ENCODE assay signal across 26 mouse cellular contexts in the genomic region with DNA sequence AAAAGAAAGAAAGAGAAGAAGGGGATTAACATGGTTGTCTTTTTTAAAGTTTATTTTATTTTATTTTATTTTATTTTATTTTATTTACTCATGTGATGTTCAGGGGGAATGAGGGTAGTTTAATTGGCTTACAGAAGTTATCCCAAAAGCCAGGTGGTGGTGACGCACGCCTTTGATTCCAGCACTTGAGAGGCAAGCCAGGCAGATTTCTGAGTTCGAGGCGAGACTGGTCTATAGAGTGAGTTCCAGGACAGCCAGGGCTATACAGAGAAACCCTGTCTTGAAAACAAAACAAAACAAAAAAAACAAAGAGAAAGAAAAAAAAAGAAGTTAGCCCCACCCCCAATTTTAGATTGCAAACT. TPM values are rescaled to one million over a fixed set of nuclear protein-coding genes. Genes with fewer than 3 reads are reported as not detected.
DNase-seq lines count a peak whose midpoint lies in the region; ATAC-seq and TF ChIP-seq lines count a peak whose summit lies in the region.
"Had no signal": no experiment of that assay in that cellular context is flagged by ENCODE, and none has a peak within 500 bp of the region (broad histone marks: within the 10 kb centered on the region; RNA-seq: fewer than 3 reads in every experiment).

No protein-coding gene starts in this region.

- peak overlapping the region; percentile 37 for H3K9ac ChIP-seq in MEL (ENCODE audit: control insufficient read depth, low read depth, low read length, poor library complexity, severe bottlenecking)
- H3K9ac ChIP-seq in liver, embryonic 12.5 days = peak overlapping the region; percentile 40
- H3K9ac ChIP-seq in liver, embryonic 15.5 days = peak overlapping the region; percentile 43; the same call in 1 of the 2 replicates
- no peak overlapping the region for H3K9ac ChIP-seq in heart, embryonic 12.5 days
- H3K9ac ChIP-seq: forebrain, embryonic 13.5 days; heart, embryonic 13.5 days; hindbrain, embryonic 14.5 days had no signal

- peaks cover 11 to 18% of the 10 kb centered on the region in 2 experiments for H3K4me1 ChIP-seq in MEL (ENCODE audit: control insufficient read depth in 1 of 2, insufficient read depth in 2 of 2, low read length in 2 of 2)
- peaks cover 45% of the 10 kb centered on the region for H3K4me1 ChIP-seq in liver, embryonic 12.5 days
- H3K4me1 ChIP-seq in liver, embryonic 15.5 days (replicated peaks) = peaks cover 47% of the 10 kb centered on the region
- no peaks in the 10 kb centered on the region for H3K4me1 ChIP-seq in heart, embryonic 12.5 days (replicated peaks)
- H3K4me1 ChIP-seq: forebrain, embryonic 10.5 days; forebrain, embryonic 13.5 days; heart, embryonic 13.5 days had no signal

- no peaks in the 10 kb centered on the region for H3K79me2 ChIP-seq in MEL (ENCODE audit: control insufficient read depth, insufficient read depth, low read length, poor library complexity)

- TF ChIP-seq CTCF in MEL (IDR thresholded peaks at IDR 0.05 in 2 of 3, conservative IDR thresholded peaks at IDR 0.05 in 1 of 3; ENCODE audit: control insufficient read depth in 1 of 3, insufficient read depth in 1 of 3, low read depth in 2 of 3, low read length in 3 of 3, poor library complexity in 1 of 3, severe bottlenecking in 1 of 3) = no peak

- DNase-seq in MEL (ENCODE audit: low read depth, low spot score) = peak; percentile 52
- no peak for DNase-seq in gastrocnemius, postnatal 10 days
- DNase-seq: adrenal gland, adult 2 months; adrenal gland, postnatal 14 days; cerebellum, adult 18-20 months; cerebellum, adult 9-10 months; cerebellum, postnatal 14 days; gastrocnemius, postnatal 14 days; heart, adult 18-20 months; heart, postnatal 14 days; heart, postnatal 4 days had no signal

- no peaks in the 10 kb centered on the region for H3K9me3 ChIP-seq in MEL (replicated peaks; ENCODE audit: insufficient read depth, low read length)
- H3K9me3 ChIP-seq in liver, embryonic 12.5 days (replicated peaks) = no peaks in the 10 kb centered on the region
- no peaks in the 10 kb centered on the region for H3K9me3 ChIP-seq in liver, embryonic 15.5 days (replicated peaks)
- no peaks in the 10 kb centered on the region for H3K9me3 ChIP-seq in heart, embryonic 12.5 days (replicated peaks)
- H3K9me3 ChIP-seq: forebrain, embryonic 10.5 days; forebrain, embryonic 13.5 days; heart, embryonic 13.5 days had no signal

- H3K4me3 ChIP-seq in MEL (ENCODE audit: control insufficient read depth in 1 of 2, insufficient read depth in 1 of 2, low read depth in 2 of 2, low read length in 2 of 2) = peak overlapping the region; percentile 22 to 37; a peak in 3 of 4 replicates
- 0 out of 2 replicates have a peak overlapping the region, but pooled peaks have one; percentile 6 for H3K4me3 ChIP-seq in liver, embryonic 12.5 days
- H3K4me3 ChIP-seq in liver, embryonic 15.5 days (replicated peaks) = no peak overlapping the region
- H3K4me3 ChIP-seq in heart, embryonic 12.5 days = no peak overlapping the region
- H3K4me3 ChIP-seq: forebrain, embryonic 10.5 days; forebrain, embryonic 13.5 days; heart, embryonic 13.5 days had no signal

- TF ChIP-seq EP300 in MEL (IDR thresholded peaks at IDR 0.05; ENCODE audit: low read depth in 1 of 2, low read length in 2 of 2) = no peak

- H3K27me3 ChIP-seq in MEL (ENCODE audit: control insufficient read depth in 1 of 2, insufficient read depth in 2 of 2, low read length in 2 of 2) = no peaks in the 10 kb centered on the region
- H3K27me3 ChIP-seq in liver, embryonic 12.5 days (replicated peaks) = no peaks in the 10 kb centered on the region
- no peaks in the 10 kb centered on the region for H3K27me3 ChIP-seq in liver, embryonic 15.5 days
- no peaks in the 10 kb centered on the region for H3K27me3 ChIP-seq in heart, embryonic 12.5 days (replicated peaks)
- H3K27me3 ChIP-seq: forebrain, embryonic 13.5 days; heart, embryonic 13.5 days; Patski had no signal

- no peak for TF ChIP-seq POLR2A in MEL (IDR thresholded peaks at IDR 0.05; ENCODE audit: control insufficient read depth in 1 of 2, insufficient read depth in 1 of 2, low read depth in 1 of 2, low read length in 2 of 2, poor library complexity in 1 of 2)

- H3K36me3 ChIP-seq in MEL (ENCODE audit: control insufficient read depth in 1 of 2, insufficient read depth in 2 of 2, low read length in 2 of 2) = peaks cover 0 to 21% of the 10 kb centered on the region in 2 experiments; a peak in 2 of 4 replicates
- H3K36me3 ChIP-seq in liver, embryonic 12.5 days = no peaks in the 10 kb centered on the region
- H3K36me3 ChIP-seq in liver, embryonic 15.5 days (replicated peaks) = no peaks in the 10 kb centered on the region
- no peaks in the 10 kb centered on the region for H3K36me3 ChIP-seq in heart, embryonic 12.5 days
- H3K36me3 ChIP-seq: forebrain, embryonic 10.5 days; heart, embryonic 13.5 days had no signal

- ATAC-seq in liver, embryonic 12.5 days = peak; percentile 68
- peak; percentile 41; the same call in 1 of the 2 replicates for ATAC-seq in liver, embryonic 15.5 days (ENCODE audit: insufficient read depth)
- no peak for ATAC-seq in heart, embryonic 12.5 days (ENCODE audit: insufficient number of reproducible peaks, low FRiP score)
- no peak for ATAC-seq in activated CD4-positive, CD25-positive, alpha-beta regulatory T cell, adult 4 months
- ATAC-seq: CD4-positive, CD25-positive, alpha-beta regulatory T cell, adult 4 months; forebrain, embryonic 13.5 days; forebrain, embryonic 16.5 days; hindbrain, postnatal 0 days; inflammation-experienced regulatory T-cells, adult 6 months; Patski had no signal

- H3K27ac ChIP-seq in MEL (ENCODE audit: control insufficient read depth, low read depth, low read length) = peak overlapping the region; percentile 72
- peak overlapping the region; percentile 93 for H3K27ac ChIP-seq in liver, embryonic 12.5 days
- peak overlapping the region; percentile 93 for H3K27ac ChIP-seq in liver, embryonic 15.5 days (replicated peaks)
- no peak overlapping the region for H3K27ac ChIP-seq in heart, embryonic 12.5 days (ENCODE audit: poor library complexity, severe bottlenecking)
- H3K27ac ChIP-seq: forebrain, embryonic 10.5 days; forebrain, embryonic 13.5 days; heart, embryonic 13.5 days; hindbrain, embryonic 14.5 days; hindbrain, postnatal 0 days had no signal

- H3K4me2 ChIP-seq in liver, embryonic 12.5 days = peak overlapping the region; percentile 44
- H3K4me2 ChIP-seq in liver, embryonic 15.5 days = peak overlapping the region; percentile 46
- H3K4me2 ChIP-seq in heart, embryonic 12.5 days = no peak overlapping the region
- H3K4me2 ChIP-seq: forebrain, embryonic 13.5 days; heart, embryonic 13.5 days; hindbrain, embryonic 14.5 days had no signal

- TF ChIP-seq RAD21 in MEL (IDR thresholded peaks at IDR 0.05; ENCODE audit: low read depth, low read length) = no peak

- 36% methylated on average over 4 of the region's 4 CpGs for WGBS in liver, embryonic 12.5 days (ENCODE audit: insufficient replicate concordance)
- 19% methylated on average over 4 of the region's 4 CpGs for WGBS in liver, embryonic 15.5 days (ENCODE audit: insufficient replicate concordance)
- WGBS in heart, embryonic 12.5 days = 59% methylated on average over 4 of the region's 4 CpGs

RNA-seq across cellular contexts. Expression of gene Zfand2b, which starts 8.2 kb away (rescaled TPM):
- 14.4 and 15.0 TPM in 2 replicates for total RNA-seq in MEL (2012; rRNA removed)
- 10 to 100 TPM in 1 of 2 experiments, not detected in 1; 18.3 TPM for polyA plus RNA-seq in MEL (2012; ENCODE audit: insufficient read depth in 1 of 2, insufficient read length in 2 of 2, low read depth in 1 of 2, low replicate concordance in 2 of 2, missing spikeins in 1 of 2)
- 43.5 and 46.3 TPM in 2 replicates for polyA plus RNA-seq in liver, embryonic 12.5 days (2016; fragmentation: Nextera tagmentation; extraction: Ambion mirVana)
- polyA plus RNA-seq in liver, embryonic 15.5 days (2015; fragmentation: Nextera tagmentation; extraction: Ambion mirVana) = 43.4 and 44.5 TPM in 2 replicates
- 10 to 100 TPM; 12.4 to 14.0 TPM for total RNA-seq in gastrocnemius, postnatal 10 days (2021)
- polyA plus RNA-seq in heart, embryonic 12.5 days (2016; fragmentation: Nextera tagmentation; extraction: Ambion mirVana) = 26.1 and 26.7 TPM in 2 replicates
- polyA plus RNA-seq in activated CD4-positive, CD25-positive, alpha-beta regulatory T cell, adult 4 months (2017; shearing (Covaris generic)) = 10 to 100 TPM; 52.2 to 58.8 TPM

RNA-seq across cellular contexts. Expression of gene Retreg2, which starts 17.7 kb away (rescaled TPM):
- 37.1 and 38.1 TPM in 2 replicates for total RNA-seq in MEL (2012; rRNA removed)
- polyA plus RNA-seq in MEL (2012; ENCODE audit: insufficient read depth in 1 of 2, insufficient read length in 2 of 2, low read depth in 1 of 2, low replicate concordance in 2 of 2, missing spikeins in 1 of 2) = 10 to 100 TPM in 1 of 2 experiments, not detected in 1; 59.2 TPM
- polyA plus RNA-seq in liver, embryonic 12.5 days (2016; fragmentation: Nextera tagmentation; extraction: Ambion mirVana) = 69.4 and 73.5 TPM in 2 replicates
- polyA plus RNA-seq in liver, embryonic 15.5 days (2015; fragmentation: Nextera tagmentation; extraction: Ambion mirVana) = 55.8 and 59.7 TPM in 2 replicates
- total RNA-seq in gastrocnemius, postnatal 10 days (2021) = 10 to 100 TPM; 18.1 to 21.5 TPM
- polyA plus RNA-seq in heart, embryonic 12.5 days (2016; fragmentation: Nextera tagmentation; extraction: Ambion mirVana) = 36.3 and 40.5 TPM in 2 replicates
- polyA plus RNA-seq in activated CD4-positive, CD25-positive, alpha-beta regulatory T cell, adult 4 months (2017; shearing (Covaris generic)) = 10 to 100 TPM; 15.1 to 27.4 TPM

RNA-seq across cellular contexts. Expression of gene Cnppd1, which starts 17.7 kb away (rescaled TPM):
- total RNA-seq in MEL (2012; rRNA removed) = 46.4 and 54.4 TPM in 2 replicates
- 100 to 1,000 TPM in 1 of 2 experiments, 10 to 100 TPM in 1; 70.1 to 314 TPM for polyA plus RNA-seq in MEL (2012; ENCODE audit: insufficient read depth in 1 of 2, insufficient read length in 2 of 2, low read depth in 1 of 2, low replicate concordance in 2 of 2, missing spikeins in 1 of 2)
- polyA plus RNA-seq in liver, embryonic 12.5 days (2016; fragmentation: Nextera tagmentation; extraction: Ambion mirVana) = 53.2 and 54.0 TPM in 2 replicates
- polyA plus RNA-seq in liver, embryonic 15.5 days (2015; fragmentation: Nextera tagmentation; extraction: Ambion mirVana) = 48.8 and 54.7 TPM in 2 replicates
- 10 to 100 TPM; 20.1 to 22.3 TPM for total RNA-seq in gastrocnemius, postnatal 10 days (2021)
- polyA plus RNA-seq in heart, embryonic 12.5 days (2016; fragmentation: Nextera tagmentation; extraction: Ambion mirVana) = 39.9 and 41.1 TPM in 2 replicates
- polyA plus RNA-seq in activated CD4-positive, CD25-positive, alpha-beta regulatory T cell, adult 4 months (2017; shearing (Covaris generic)) = 100 to 1,000 TPM; 114 to 125 TPM

RNA-seq across cellular contexts. Expression of gene Abcb6, which starts 20.0 kb away (rescaled TPM):
- total RNA-seq in MEL (2012; rRNA removed) = 79.2 and 84.4 TPM in 2 replicates
- polyA plus RNA-seq in MEL (2012; ENCODE audit: insufficient read depth in 1 of 2, insufficient read length in 2 of 2, low read depth in 1 of 2, low replicate concordance in 2 of 2, missing spikeins in 1 of 2) = 10 to 100 TPM in 1 of 2 experiments, not detected in 1; 73.5 TPM
- polyA plus RNA-seq in liver, embryonic 12.5 days (2016; fragmentation: Nextera tagmentation; extraction: Ambion mirVana) = 82.0 and 86.2 TPM in 2 replicates
- 60.5 and 63.3 TPM in 2 replicates for polyA plus RNA-seq in liver, embryonic 15.5 days (2015; fragmentation: Nextera tagmentation; extraction: Ambion mirVana)
- total RNA-seq in gastrocnemius, postnatal 10 days (2021) = 10 to 100 TPM; 20.8 to 24.2 TPM
- 16.6 TPM in 2 replicates for polyA plus RNA-seq in heart, embryonic 12.5 days (2016; fragmentation: Nextera tagmentation; extraction: Ambion mirVana)
- polyA plus RNA-seq in activated CD4-positive, CD25-positive, alpha-beta regulatory T cell, adult 4 months (2017; shearing (Covaris generic)) = 1 to 10 TPM; 1.4 to 2.8 TPM

RNA-seq across cellular contexts. Expression of gene Slc23a3, which starts 26.5 kb away (rescaled TPM):
- 0.08 TPM in 1 of 2 replicates, not detected in the other for total RNA-seq in MEL (2012; rRNA removed)
- polyA plus RNA-seq in MEL (2012; ENCODE audit: insufficient read depth in 1 of 2, insufficient read length in 2 of 2, low read depth in 1 of 2, low replicate concordance in 2 of 2, missing spikeins in 1 of 2) = under 1 TPM in 1 of 2 experiments, not detected in 1; 0.15 TPM
- 0.36 and 1.1 TPM in 2 replicates for polyA plus RNA-seq in liver, embryonic 12.5 days (2016; fragmentation: Nextera tagmentation; extraction: Ambion mirVana)
- polyA plus RNA-seq in liver, embryonic 15.5 days (2015; fragmentation: Nextera tagmentation; extraction: Ambion mirVana) = 2.1 and 2.3 TPM in 2 replicates
- total RNA-seq in gastrocnemius, postnatal 10 days (2021) = not detected
- polyA plus RNA-seq in heart, embryonic 12.5 days (2016; fragmentation: Nextera tagmentation; extraction: Ambion mirVana) = 0.21 and 0.22 TPM in 2 replicates
- under 1 TPM in 1 of 2 experiments, not detected in 1; 0.46 TPM for polyA plus RNA-seq in activated CD4-positive, CD25-positive, alpha-beta regulatory T cell, adult 4 months (2017; shearing (Covaris generic))
- total RNA-seq: adrenal gland, postnatal 14 days; hindbrain, postnatal 0 days had no signal
- polyA plus RNA-seq: brain, embryonic 14.5 days; forebrain, embryonic 10.5 days; forebrain, embryonic 16.5 days; hindbrain, embryonic 11.5 days; hindbrain, embryonic 14.5 days; hindbrain, postnatal 0 days had no signal

Comparison
In these comparisons a context has a peak if more than half of its experiments do, and no peak if none do; other contexts are left out.
1. H3K4me3 ChIP-seq: peak in MEL (2 of 2) and liver, embryonic 12.5 days (single experiment); none in liver, embryonic 15.5 days (single experiment) and heart, embryonic 12.5 days (single experiment).
2. ATAC-seq: peak in liver, embryonic 12.5 days (single experiment) and liver, embryonic 15.5 days (single experiment); none in heart, embryonic 12.5 days (single experiment) and activated CD4-positive, CD25-positive, alpha-beta regulatory T cell, adult 4 months (single experiment).